Mouse (Mus musculus) brain, embryonic 14.5 days (tissue): ENCODE data around the gene Lsamp.

Source experiments
- CTCF ChIP-seq: fragments of 200-500 bp; IDR thresholded peaks from 2 replicates; pipeline ENCODE4 v1.5.1; 2012; ENCODE audit warnings: inconsistent platforms, mild to moderate bottlenecking, moderate library complexity, borderline replicate concordance; ENCODE audit not compliant: insufficient read depth, insufficient read length; ENCODE audit errors: extremely low read depth
- POLR2A ChIP-seq: fragments of 200-500 bp; IDR thresholded peaks from 2 replicates; pipeline ENCODE4 v1.6.1; 2012; ENCODE audit warnings: mild to moderate bottlenecking, inconsistent platforms, borderline replicate concordance; ENCODE audit not compliant: poor library complexity, insufficient read depth, insufficient read length, severe bottlenecking; ENCODE audit errors: extremely low read depth

- no peak for TF ChIP-seq CTCF
- TF ChIP-seq POLR2A: no peak
Observed at GRCm38 (mm10) chr16:41317992-41318391, 1333.8 kb downstream of the Lsamp start.
